Mouse (Mus musculus) hindlimb bud, embryonic 11.5 days (tissue): ENCODE measurements around the gene Fbp2.
"Not testable (repeated sequence)": the region's sequence is repeated elsewhere in the genome, so short reads cannot be mapped to it uniquely, and the experiment has no call there.

Experiments
- DNase-seq: peaks from one replicate; pipeline ENCODE4 v3.0.0-alpha.2; 2012; ENCODE audit warnings: low read depth, low spot score; ENCODE audit errors: extremely low spot score

The Fbp2 gene

GRCm38 (mm10) chr13:62865651-62866315 is 7.6 kb upstream of the Fbp2 start:
- no peak for DNase-seq

GRCm38 (mm10) chr13:62863771-62864170 is 5.5 kb upstream of the Fbp2 start:
- no peak for DNase-seq

GRCm38 (mm10) chr13:62862875-62863274 is 4.7 kb upstream of the Fbp2 start:
- no peak for DNase-seq

GRCm38 (mm10) chr13:62860068-62860467 is 1.8 kb upstream of the Fbp2 start:
- no peak for DNase-seq

DNA sequence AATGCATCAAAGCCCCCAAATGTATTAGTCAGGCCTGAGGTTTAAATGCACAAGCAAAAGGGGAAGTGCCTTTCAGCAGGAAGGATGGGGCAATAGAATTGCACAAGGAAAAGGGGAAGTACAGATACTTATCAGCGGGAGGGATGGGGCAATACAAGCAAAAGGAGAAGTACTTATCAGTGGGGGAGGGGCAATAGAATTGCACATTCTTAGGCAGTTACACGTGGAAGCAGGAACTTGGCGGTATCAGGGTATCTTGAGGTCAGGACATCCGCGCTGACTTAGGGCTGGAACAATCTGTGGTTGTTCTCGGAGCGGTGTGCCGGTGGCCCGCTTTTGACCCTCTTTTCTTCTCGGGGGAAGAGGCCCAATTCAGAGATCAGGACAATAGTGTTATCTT is 1.0 kb upstream of the Fbp2 start:
- DNase-seq = not testable (repeated sequence)

DNA sequence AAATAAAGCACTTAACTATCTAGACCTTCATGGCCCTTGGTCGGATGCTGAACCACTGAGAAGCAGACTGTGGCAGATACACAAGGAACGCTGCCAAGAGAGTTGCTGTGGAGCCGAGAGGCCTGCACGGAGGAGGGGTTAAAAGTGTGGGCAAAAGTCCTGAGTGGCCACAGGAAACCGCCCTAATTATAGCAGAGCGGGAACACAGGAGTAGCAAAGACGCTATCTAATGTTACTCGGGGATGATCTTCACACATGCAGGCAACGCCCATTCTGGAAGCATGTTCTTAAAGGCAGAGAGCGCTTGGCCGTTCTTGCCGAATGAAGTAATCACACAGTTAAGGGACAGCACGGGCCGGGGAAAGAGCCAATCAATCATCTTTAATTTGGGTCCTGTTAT is 1.4 kb downstream of the Fbp2 start:
- DNase-seq = no peak

DNA sequence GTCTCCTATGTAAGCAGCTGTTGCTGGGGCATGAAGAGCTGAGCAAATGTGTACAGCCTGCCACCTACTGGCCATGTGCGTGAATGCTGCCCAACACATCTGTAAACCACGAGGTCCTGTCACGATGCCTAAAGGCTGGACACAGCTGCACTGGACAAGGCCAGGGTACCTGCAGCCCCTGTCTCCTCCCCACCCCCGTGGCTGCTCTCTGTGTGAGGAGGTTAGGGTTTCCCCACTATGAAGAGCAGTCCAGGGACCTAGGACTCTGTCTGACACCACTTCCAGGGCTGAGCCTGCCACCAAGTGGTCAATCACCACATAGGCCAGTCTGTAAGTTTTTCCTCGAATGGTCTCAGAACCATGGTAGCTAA is 1.9 kb downstream of the Fbp2 start:
- peak; percentile 87 for DNase-seq

- no peak for DNase-seq
These were observed 2.6 kb downstream of the Fbp2 start for GRCm38 (mm10) chr13:62855396-62856304.

- peak; percentile 20 for DNase-seq
These were observed 3.6 kb downstream of the Fbp2 start for GRCm38 (mm10) chr13:62854666-62855065.

DNA sequence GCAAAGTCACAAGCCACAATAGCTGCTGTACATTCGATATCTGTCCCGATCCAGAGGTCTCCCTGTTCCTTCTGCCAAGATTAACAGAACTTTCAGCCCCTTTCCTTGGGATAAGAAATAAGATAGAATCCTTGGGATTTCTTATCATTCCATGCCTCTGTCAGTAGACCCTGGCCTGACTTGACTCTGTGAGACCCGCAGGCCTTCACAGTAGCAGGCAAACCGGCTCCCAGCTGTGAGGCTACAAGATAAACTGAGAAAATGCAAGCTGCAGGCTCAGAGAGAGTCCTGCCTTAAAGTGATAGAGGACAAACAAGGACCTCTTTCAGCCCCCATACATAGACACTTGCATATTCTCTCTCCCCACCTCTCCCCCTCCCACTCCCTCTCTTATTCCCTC is 24.9 kb downstream of the Fbp2 start:
- no peak for DNase-seq

DNA sequence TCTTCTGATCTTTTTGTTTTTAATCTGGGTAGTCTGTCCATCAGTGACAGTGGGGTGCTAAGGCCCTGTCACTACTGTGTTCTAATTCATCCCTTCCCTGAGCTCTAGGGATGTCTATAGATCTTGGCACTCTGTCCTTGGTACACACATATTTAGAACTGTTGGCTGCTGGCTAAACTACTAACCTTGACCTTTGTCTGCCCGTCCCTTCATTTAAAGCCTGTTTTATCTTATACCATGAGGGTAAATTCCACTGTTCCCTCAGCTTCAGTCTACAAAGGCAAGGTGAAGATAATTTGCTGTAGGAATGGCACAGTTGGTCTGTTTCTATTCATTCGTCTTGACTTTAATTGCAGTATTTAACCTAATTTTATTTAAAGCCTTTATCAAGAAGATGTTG is 26.0 kb downstream of the Fbp2 start:
- DNase-seq = no peak

GRCm38 (mm10) chr13:62815705-62816104 is 42.5 kb downstream of the Fbp2 start:
- DNase-seq = not testable (repeated sequence)

DNA sequence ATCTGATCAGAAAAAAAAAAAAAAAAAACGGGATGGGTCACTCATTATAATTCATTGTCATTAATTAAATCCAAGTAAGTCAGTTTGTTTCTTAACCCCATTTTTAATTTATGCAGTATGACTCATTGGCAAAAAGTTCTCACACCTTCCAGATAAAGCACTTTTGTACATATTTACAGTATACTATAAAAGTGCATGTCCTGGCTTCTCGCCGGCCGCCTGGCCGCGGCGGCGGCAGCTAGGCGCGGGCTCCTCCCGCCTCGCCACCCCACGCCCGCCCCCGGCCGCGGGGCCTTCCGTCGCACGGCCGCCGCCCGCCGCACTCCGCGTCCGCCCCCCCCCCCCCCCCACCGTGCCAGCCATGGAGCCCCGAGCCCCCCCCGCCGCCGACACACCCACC is 45.5 kb downstream of the Fbp2 start:
- no peak for DNase-seq

GRCm38 (mm10) chr13:62807981-62808380 is 50.2 kb downstream of the Fbp2 start:
- DNase-seq = not testable (repeated sequence)
